Mouse (Mus musculus) adrenal gland, postnatal 14 days (tissue): ENCODE results near the gene Sptb. TPM values are rescaled to one million over a fixed set of nuclear protein-coding genes. Genes with fewer than 3 reads are reported as not detected.

Experiments
- DNase-seq: peaks from one replicate; pipeline ENCODE4 v3.0.0; 2021; ENCODE audit warnings: mixed read lengths
- microRNA-seq, 2 experiments: library from miRNA; unstranded; fragments of <30 nt; microRNA quantifications; one replicate each; pipeline ENCODE4 v1.2.0; 2021
- total RNA-seq: library from RNA; stranded (reverse); gene quantifications from 2 replicates; pipeline ENCODE4 v1.2.3, GENCODE M21; 2021

The Sptb gene
- total RNA-seq, 1 experiment from 2014 or later, result 51.5 TPM

- DNase-seq, result no peak
Measured at GRCm38 (mm10) chr12:76540701-76541221, 169.6 kb downstream of the Sptb start.

GRCm38 (mm10) chr12:76540169-76540568 lies 170.2 kb downstream of the Sptb start:
- DNase-seq, result no peak

- DNase-seq, result peak; percentile 57
Measured at GRCm38 (mm10) chr12:76537434-76537833, 172.9 kb downstream of the Sptb start.

GRCm38 (mm10) chr12:76536591-76537153 lies 173.7 kb downstream of the Sptb start:
- DNase-seq, result peak; percentile 32

- no peak for DNase-seq
Measured at GRCm38 (mm10) chr12:76535471-76535900, 174.9 kb downstream of the Sptb start.

GRCm38 (mm10) chr12:76534641-76535283 lies 175.6 kb downstream of the Sptb start:
- DNase-seq, result no peak

GRCm38 (mm10) chr12:76534233-76534632 lies 176.1 kb downstream of the Sptb start:
- DNase-seq, result no peak

- DNase-seq, result peak; percentile 82
Measured at GRCm38 (mm10) chr12:76533377-76534222, 176.7 kb downstream of the Sptb start.

GRCm38 (mm10) chr12:76532926-76533376 lies 177.4 kb downstream of the Sptb start:
- DNase-seq, result no peak

- no peak for DNase-seq
Measured at GRCm38 (mm10) chr12:76531986-76532925, 178.1 kb downstream of the Sptb start.

GRCm38 (mm10) chr12:76530580-76531139 lies 179.7 kb downstream of the Sptb start, which contains the start of gene Plekhg3:
TSS of gene Plekhg3 (plus strand) at chr12:76530891.
- no peak for DNase-seq

Small RNA genes lying within 50 kb of the gene (microRNA-seq; reads per million reads assigned to microRNA genes)
- gene Mir5135, result 0 reads per million in 2 experiments

Other genes starting within 250 kb of the Sptb start
- 16.7 and 19.4 TPM in 2 replicates for gene Plekhg3, start 179.7 kb downstream of the Sptb start, total RNA-seq
- gene Churc1, start 55.0 kb upstream of the Sptb start, total RNA-seq, result 74.0 and 75.3 TPM in 2 replicates
- gene Fntb, start 55.0 kb upstream of the Sptb start, total RNA-seq, result 16.5 and 22.0 TPM in 2 replicates
- gene Gpx2, start 85.0 kb upstream of the Sptb start, total RNA-seq, result not detected in 2 replicates
- gene Rab15, start 112.4 kb upstream of the Sptb start, total RNA-seq, result 1.7 and 4.9 TPM in 2 replicates